Mouse (Mus musculus) adrenal gland (tissue): ENCODE measurements around the gene Olfr315.
"Not testable (repeated sequence)": the region's sequence is repeated elsewhere in the genome, so short reads cannot be mapped to it uniquely, and the experiment has no call there.

ENCODE experiments used
- intact Hi-C: fragments of 180-260 bp; cut with DNase I; formaldehyde crosslinking; loops from one replicate; pipeline ENCODE4 v1.15.1; 2025
- long read RNA-seq, 2 experiments: library from polyadenylated mRNA; unstranded; transcript quantifications; one replicate each; pipeline ENCODE4 v2.0.0; 2020; ENCODE audit warnings: borderline replicate concordance in 1 of 2; ENCODE audit not compliant: insufficient replicate concordance in 1 of 2

Olfr315 gene
- long read RNA-seq, experiment 1, result 0 reads
- long read RNA-seq, experiment 2, result 0 reads

DNA sequence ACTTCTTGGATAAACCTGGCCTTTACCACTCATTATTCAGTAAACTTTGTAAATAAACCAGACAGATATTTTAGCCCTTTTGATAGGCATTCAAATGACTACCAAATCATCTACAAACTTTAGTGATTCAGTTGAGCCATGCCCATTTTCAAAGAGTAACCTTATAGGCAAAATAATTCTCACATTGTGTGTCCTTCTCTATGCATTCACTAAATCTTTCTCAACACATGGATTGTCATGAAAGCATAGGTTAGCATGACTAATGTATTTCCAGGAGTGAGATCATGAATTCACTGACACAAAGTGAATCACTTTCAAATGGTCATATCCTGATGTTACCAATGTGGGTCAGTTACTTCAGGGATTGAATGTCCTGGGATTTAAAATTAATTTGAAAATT is at the start of gene Olfr315:
Gene Olfr315 (plus strand): TSS at position 301 of the 400 bp plus-strand sequence.
- intact Hi-C loops, result no loop called here

DNA sequence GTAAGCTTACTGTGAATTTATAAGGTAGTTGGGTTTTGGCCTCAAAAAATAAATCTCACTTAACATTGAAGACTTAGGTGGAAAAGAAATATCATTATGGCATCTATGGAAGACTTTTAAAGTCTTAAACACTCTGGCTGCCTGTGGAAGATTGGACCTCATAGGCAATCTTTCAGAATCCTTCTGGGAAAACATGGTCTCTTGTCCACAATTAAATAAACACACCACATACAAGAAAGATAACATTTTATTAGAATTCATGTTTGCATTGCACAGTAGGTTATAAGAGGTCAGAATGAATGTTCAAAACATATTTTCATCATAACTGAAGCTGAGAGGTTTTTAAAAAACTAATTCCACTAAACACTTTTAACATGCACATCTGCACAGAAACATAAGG is 49.1 kb upstream of the Olfr315 start, which contains the start of gene Olfr318:
Gene Olfr318 (minus strand): TSS at position 101 of the 400 bp plus-strand sequence.
- intact Hi-C loops, result no loop called here

DNA sequence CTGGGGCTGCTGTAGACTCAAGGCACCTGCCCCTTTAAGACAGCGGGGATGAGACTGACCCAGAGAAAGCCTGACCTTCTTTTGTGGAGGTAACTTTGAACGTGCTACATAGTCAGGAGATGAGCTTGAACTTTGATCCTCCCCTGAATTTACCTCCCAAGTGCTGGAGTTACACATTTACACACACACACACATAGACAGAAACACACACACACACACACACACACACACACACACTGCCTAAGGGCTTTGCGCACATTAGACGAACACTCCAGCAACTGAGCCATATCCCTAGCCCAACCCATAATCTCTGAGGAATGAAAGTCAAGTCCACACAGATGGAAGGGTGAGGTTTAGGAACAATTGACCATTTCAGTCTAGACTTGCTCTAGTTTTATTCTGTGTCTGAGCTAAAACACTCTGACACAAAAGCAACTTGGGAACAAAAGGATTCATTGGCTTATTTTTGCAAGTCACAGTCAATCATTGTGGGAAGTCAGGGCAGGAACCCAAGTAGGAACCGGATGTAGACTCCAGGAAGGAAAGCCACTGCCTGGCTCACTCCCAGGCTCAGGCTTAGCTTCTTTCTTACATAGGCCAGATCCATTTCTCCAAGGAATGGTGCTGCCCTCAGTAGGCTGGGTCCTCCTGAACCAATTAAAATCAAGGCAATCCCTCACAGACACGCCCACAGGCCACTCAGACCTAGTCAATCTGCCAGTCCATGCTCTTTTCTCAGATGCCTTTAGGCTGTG is 44.9 kb upstream of the Olfr315 start:
- intact Hi-C loops, result not testable (repeated sequence)

DNA sequence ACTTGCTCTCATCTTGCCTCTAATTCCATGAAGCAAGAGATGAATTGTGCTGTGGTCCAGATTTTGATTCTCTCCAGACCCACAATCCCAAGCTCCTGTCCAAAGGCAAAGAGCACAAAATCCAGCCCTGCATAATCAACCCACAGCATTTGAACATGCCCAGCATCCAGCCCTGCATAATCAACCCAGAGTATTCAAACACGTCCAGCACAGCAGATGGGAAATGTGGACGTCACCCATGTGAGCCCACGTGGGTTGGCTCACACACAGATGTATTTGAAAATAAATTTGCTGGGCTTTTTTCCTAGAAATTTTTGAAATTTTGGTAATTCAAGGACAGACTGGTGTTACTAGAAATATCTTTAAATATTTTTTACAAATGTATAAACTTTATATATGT is 39.6 kb upstream of the Olfr315 start:
- intact Hi-C loops, result no loop called here

DNA sequence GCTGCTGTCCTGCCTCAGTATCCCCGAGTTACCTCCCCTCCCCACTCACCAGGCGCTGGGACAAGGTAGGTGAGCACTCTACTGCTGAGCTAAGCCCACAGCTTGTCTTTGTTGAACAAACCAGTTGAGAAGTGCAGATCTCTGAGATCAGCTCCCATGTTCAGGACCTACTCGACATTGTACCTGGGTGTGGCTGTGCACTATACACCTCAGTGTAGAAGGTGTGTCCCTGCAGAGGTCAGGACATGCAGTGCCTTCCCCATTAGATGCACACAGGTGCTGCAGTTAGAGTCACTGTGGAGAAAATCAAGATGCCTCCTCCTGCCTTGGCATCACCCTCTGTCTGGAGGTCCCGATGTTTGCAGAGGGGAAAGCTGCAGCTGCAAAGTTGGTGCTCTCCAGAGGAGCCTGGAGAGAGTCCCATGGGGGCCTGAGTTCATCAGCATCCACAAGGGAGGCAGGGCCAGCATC is 34.2 kb upstream of the Olfr315 start, which contains the start of gene Olfr317:
Gene Olfr317 (minus strand): TSS at position 421 of the 471 bp plus-strand sequence.
- intact Hi-C loops, result no loop called here

DNA sequence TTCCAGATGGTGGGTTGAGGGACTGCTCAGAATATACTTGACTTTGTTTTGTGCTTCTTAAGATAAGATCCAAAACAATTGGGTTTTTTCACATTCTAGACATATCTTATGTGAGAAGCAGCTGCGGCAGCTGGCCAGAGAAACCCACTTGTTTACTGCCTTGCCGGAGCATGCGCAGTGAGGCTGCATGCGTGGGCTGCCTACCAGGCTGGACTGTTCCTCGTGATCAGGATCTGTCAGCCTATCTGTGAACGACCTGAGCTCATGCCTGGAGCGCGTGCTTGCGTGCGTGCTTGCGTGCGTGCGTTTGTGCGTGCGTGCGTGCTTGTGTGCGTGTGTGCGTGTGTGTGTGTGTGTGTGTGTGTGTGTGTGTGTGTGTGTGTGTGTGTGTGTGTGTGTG is 21.9 kb upstream of the Olfr315 start:
- intact Hi-C loops, result not testable (repeated sequence)

DNA sequence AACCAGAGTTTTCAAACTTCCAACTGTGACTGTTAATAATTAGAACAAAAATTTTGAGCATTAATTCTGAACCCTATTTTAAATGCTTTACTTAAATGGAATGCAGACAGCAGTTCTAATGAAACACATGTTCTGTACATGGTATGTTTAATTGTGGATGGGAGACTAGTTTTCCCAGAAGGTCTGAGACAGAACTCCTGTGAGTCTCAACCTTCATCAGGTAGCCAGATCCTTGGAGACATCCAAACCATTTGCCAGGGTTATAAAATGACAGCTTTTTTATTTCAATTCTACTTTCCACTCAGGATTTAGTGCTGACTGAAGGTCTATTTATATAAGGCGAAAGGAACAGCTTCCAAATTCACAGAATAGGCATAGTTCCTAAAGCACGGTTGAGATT is 20.6 kb upstream of the Olfr315 start, which contains the start of gene Olfr316:
Gene Olfr316 (plus strand): TSS at position 301 of the 400 bp plus-strand sequence.
- intact Hi-C loops, result no loop called here

DNA sequence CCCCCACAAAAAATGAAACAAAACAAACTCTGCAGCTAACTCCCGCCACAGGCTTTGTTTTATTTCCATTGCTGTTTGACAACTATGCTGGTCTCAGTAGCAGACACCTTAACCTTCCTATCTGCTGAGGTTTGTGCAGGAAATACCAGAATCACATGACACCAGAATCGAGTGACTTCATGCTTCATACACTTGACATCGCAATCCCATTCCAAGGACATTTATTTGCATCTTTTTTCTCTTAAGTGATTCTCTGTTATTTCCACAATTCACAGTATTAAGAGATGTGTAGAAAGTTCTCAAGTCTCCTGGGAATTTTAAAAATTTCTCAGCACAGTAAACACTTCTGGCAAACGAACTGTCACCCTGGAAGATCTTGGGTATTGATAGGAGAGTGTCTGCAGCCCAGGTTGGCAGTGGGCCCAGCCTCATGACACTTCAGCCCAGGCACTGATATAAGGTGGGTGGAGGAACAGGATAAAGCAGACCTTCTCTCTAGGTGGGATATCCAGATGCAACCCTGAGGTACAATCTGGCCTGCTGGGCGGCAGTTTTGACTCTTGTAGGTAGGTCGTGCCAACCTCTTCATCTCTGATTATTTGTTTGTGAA is 9.6 kb downstream of the Olfr315 start, which contains the start of gene Olfr314:
Gene Olfr314 (plus strand): TSS at position 473 of the 610 bp plus-strand sequence.
- intact Hi-C loops, result no loop called here

DNA sequence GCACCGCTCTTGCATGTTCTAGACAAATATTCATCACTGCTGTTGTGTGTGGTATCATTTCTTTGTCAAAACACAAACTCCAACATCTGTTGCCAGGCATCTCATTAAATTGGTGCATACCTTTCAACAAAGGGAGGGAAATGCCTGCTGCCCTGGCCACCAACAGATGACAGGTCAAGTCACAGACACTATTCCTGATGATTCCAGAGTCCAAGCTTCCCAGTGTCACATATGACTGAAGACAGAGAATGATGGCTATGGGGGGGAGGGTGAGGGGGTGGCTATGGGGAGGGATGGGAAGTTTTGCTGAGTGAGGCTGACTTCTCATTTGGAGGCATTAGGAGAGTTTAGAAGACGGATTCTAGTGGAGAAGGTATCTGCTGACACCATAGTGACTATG is 11.2 kb downstream of the Olfr315 start:
- intact Hi-C loops, result no loop called here

DNA sequence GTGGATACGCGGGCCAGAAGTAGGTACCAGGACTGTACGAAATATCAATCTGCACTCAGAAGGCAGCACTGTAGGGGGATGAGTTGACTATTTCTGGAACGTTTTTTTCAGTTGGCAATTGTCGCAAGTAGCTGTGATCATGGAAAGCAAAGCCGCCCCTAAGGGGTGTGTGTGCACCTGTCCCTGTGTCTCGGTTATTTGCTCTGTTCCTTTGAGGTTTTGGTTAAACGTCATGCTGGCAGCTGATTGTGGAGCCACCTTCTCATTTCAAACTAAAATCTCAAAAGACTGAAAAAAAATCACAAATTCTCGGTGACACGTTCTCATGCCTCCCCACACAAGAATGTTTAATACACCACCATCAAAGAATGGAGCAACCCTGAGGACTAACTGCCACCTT is 14.7 kb downstream of the Olfr315 start:
- intact Hi-C loops, result no loop called here

DNA sequence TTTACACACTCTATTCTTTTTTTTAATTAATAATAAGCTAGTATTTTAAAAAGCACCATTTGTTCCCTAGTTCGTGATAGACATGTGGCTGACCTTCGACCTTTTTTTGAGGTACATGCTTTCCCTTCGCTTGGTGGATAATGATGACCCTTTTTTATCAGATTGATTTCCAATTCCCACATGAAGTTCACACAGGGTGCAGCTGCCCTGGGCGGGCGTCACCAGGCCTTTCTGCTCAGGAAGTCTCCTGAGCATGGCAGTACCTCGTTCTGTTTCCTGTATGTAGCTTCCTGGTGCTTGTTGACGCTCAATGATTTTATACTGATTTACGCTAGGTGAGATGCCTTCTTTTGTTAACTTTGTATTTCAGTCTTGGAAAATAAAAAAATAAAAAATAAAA is 15.4 kb downstream of the Olfr315 start:
- intact Hi-C loops, result no loop called here

DNA sequence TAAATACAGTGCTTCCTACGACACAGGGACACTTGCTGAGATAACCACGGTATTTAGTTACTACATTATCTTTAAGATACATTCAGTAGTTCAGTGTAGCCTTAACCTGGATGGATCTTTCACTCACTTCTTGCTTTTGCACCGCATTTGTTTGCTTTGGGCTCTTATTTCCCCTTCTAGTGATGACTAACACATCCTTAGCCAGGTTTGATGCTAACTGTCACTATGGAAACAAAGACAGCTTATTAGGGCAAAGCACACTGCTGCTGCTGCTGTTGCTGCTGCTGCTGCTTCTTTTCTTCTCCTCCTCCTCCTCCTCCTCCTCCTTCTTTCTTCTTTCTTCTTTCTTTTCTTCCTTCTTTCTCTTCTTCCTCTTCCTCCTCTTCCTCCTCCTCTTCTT is 16.5 kb downstream of the Olfr315 start:
- intact Hi-C loops, result no loop called here

DNA sequence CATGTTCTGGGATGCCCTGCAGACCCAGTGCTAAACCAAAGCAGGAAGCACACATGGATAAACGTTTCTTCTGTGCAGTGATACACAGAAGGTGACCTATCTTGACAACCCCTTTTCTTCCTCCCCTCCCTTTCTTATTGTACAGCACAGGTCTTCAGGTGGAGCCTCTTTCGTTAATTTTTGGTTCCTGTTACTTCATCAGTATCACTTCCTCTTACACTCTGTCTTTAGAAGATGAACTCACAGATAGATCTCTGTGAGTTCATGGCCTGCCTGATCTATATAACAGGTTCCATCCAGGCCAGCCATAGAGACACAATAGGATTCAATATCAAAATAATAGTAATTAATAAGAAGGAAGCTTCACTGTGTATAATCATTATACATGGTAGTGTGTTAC is 17.1 kb downstream of the Olfr315 start:
- intact Hi-C loops, result no loop called here

DNA sequence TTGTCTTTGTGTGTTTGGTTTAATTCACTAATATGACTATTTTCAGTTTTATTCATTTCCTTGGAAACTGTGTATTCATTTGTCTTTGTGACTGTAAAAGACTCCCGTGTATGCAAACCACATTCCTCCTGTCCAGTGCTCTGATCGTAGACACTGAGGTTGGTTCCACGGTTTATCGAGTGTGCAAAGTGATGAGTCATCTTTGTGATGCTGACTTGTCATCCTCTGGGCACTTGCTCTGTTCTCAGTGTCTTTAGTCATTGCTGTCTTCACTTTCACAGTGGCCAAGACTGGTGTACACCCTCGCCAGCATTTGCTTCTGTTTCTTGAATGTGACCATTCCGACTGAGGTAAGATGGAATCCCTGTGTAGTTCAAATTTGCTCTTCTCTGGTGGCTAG is 17.7 kb downstream of the Olfr315 start:
- intact Hi-C loops, result no loop called here

DNA sequence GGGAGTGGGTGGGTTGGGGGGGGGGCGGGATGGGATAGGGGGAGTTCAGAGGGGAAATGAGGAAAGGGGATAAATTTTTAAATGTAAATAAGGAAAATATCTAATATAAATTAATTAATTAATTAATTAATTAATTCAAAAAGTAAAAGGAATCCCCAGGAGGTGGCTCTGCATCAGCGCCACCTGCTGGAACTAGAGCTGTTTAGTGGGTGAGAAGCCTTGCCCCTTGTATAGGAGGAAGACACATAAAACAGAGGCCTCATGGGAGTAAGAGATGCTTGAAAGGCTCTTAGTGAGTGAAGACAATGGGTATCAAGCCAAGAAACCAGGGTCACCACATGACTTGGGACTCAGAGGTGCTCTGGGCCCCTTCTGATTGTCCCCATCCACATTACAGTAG is 22.9 kb downstream of the Olfr315 start:
- intact Hi-C loops, result no loop called here

DNA sequence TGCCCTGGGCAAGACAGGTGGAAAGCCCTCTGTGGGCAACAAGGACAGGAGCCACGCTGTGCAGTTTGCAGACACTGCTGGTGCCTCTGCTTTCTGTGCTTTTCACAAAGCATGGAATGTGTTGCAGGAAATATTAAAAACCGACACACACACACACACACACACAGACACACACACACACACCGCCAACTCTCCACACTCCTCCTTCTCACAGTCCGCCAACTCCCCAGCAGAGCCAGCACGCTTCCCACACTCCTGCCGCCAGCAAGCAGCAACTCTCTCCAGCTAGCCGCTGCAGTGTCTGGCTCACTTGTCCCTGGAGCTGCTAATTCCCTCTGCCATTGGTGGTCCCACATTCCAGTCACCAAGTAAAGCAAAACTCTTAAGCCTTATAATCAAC is 23.9 kb downstream of the Olfr315 start:
- intact Hi-C loops, result no loop called here

DNA sequence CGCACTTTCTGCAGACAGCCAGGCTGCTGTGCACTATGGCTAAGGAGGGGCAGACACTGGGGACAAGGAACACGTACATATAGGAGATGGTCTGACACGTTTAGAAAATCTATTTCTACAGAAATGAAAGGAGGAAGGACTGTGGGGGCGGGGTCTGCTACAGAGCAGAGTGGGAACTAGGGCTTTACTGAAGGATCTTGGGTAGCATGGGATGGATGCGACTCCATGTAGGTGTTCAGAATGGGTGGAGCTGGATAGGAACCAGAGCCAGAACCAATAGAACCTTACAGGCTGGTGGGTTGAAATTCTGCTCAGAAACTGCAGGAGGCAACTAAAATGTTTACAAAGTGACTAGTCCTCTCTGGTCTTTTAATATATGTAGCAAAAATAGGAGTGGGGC is 26.8 kb downstream of the Olfr315 start:
- intact Hi-C loops, result no loop called here

DNA sequence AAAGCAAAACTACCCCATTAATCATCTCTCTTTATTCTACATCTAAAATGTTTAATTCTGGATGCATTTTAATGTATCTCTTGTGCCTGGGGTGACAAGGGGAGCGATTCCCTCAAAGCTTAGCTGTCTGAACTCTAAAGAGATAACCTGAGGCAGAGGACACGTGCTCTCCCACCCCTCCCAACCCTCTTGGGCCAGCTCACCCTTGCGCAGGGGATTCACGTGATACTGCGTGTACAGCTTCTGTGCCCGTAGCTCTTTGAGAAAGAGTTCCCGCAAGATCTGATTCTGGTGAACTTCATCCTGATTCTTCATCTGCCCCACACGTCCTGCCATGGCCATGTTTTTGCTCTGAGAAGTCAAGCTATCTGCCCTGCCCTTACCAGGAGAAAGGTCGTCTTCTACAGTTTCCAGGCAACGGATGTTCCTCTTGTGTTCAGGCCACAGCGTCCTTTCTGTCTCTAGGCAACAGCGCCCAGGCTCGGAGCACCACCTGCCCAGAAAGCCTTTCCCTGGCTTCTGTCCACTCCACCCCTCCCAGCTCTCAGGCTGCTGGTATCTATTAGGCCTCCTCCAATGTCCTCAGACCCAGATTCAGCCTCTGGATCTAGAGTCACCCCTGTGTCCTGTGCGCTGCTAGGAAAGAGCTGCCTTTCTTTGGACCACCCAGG is 28.7 kb downstream of the Olfr315 start, which contains the start of gene Fam183b:
Gene Fam183b (minus strand): TSS at position 403 of the 671 bp plus-strand sequence.
- intact Hi-C loops, result no loop called here

DNA sequence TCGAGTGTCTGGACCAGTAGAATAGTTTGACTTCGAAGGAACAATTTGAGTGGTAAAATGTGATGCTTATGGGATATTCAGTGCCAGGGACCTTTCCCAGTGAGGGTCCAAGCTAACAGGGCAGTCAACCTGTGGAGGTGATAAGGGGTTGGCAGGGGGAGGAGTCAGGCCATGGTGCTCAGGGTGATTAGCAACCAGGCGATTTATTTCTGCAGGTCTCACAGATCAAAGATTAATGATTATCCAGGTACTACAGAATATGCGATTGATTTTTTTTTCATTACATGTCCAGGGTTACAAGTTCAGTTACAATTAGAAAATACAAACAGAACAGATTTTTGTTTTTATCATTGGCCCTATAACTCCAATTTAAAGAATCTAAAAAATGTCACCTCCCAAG is 30.9 kb downstream of the Olfr315 start:
- intact Hi-C loops, result no loop called here

DNA sequence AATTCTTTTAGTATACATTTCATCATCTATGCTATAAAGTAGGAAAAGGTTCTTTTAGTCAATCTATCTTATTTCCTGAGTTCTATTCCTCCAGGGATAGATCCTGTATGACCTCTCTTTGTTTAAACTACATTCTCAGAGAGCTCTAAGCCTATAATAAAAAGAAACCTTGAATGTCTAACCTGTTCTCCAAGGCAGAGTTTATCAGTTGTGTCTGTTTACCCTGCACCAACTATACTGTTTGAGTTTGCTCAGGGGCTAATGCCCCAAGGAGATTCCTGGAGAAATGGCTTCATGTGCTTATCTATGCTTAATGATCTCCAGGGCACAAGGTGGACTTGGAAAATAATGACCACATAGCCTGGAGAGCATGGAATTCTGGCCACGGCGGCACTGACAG is 31.4 kb downstream of the Olfr315 start:
- intact Hi-C loops, result no loop called here

DNA sequence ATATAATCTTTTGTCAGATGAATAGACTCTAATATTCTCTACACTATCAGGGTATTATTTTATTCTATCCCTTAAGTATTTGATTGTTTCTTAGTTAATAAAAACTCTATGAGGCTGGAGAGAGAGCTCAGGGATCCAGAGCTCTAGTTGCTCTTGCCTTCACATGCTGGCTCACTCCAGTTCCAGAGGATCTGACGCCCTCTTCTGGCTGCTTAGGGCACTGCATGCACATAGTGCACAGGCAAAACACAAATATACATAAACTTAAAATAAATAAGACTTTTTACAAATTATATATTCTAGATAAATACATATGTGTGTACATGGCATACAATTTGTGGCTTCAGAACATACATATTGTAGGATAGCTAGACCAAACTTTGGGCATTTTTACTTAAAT is 39.0 kb downstream of the Olfr315 start:
- intact Hi-C loops, result no loop called here

DNA sequence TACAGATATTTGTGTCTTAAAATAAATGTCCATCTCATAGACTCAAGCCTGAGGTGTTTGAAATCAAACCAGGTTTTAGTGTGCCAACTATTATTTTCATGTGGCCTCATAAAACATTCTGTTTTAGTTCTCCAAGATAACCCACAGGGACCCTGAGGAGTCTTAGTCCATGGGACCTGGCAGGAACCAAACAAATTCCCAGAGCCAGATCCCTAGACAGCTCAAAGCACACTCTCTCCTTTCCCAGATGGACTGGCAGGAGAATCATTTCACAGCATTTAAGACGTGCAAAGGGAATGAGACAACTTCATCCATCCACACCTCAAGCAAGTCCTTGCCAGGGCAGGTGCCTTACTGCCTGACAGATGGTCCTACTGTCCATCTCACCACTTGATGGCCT is 41.7 kb downstream of the Olfr315 start, which contains the start of gene Olfr313:
Gene Olfr313 (plus strand): TSS at position 301 of the 400 bp plus-strand sequence.
- intact Hi-C loops, result not testable (repeated sequence)
